Mouse (Mus musculus) left cerebral cortex, postnatal 14 days (tissue): ENCODE results near the gene Gga3. TPM values are rescaled to one million over a fixed set of nuclear protein-coding genes. Genes with fewer than 3 reads are reported as not detected.

ENCODE experiments used
- DNase-seq, 2 experiments: peaks; one replicate each; pipeline ENCODE4 v3.0.0; 2021 to 2022; ENCODE audit warnings: low spot score in 2 of 2, mixed read lengths in 1 of 2
- intact Hi-C: fragments of 180-260 bp; cut with DNase I; formaldehyde crosslinking; loops from one replicate; pipeline ENCODE4 v1.15.1; 2025
- total RNA-seq, 2 experiments: library from RNA; stranded (reverse); gene quantifications; 2 replicates each; pipeline ENCODE4 v1.2.3; 2021

Gene Gga3
- total RNA-seq, 2 experiments from 2014 or later, result 68.3 to 75.5 TPM

GRCm38 (mm10) chr11:115587984-115588383 is 15.9 kb downstream of the Gga3 start:
- DNase-seq, result no peak
- intact Hi-C loops, result loop anchor here (10.0 kb wide), 1 partner anchor 103 kb away; no protein-coding TSS in a partner anchor

- no peak for DNase-seq
- intact Hi-C loops, result loop anchor here (10.0 kb wide), 1 partner anchor 102 kb away; no protein-coding TSS in a partner anchor
Observed at GRCm38 (mm10) chr11:115586403-115586802, 17.4 kb downstream of the Gga3 start.

- DNase-seq, result no peak
- intact Hi-C loops, result loop anchor here (10.0 kb wide), 1 partner anchor 101 kb away; no protein-coding TSS in a partner anchor
Observed at GRCm38 (mm10) chr11:115585573-115586100, 18.2 kb downstream of the Gga3 start.

- DNase-seq, result no peak
- intact Hi-C loops, result loop anchor here (10.0 kb wide), 1 partner anchor 100 kb away; no protein-coding TSS in a partner anchor
Observed at GRCm38 (mm10) chr11:115584376-115585073, 19.3 kb downstream of the Gga3 start.

- intact Hi-C loops, result loop anchor here (10.0 kb wide), 1 partner anchor 98 kb away; no protein-coding TSS in a partner anchor
- DNase-seq, result no peak
Observed at GRCm38 (mm10) chr11:115582913-115583606, 20.8 kb downstream of the Gga3 start.

GRCm38 (mm10) chr11:115579080-115579479 is 24.8 kb downstream of the Gga3 start:
- intact Hi-C loops, result no loop called here
- DNase-seq, result no peak

GRCm38 (mm10) chr11:115564961-115565360 is 38.9 kb downstream of the Gga3 start:
- DNase-seq, result no peak
- intact Hi-C loops, result no loop called here

- intact Hi-C loops, result no loop called here
- peak; percentile 97 to 98 for DNase-seq
Observed at GRCm38 (mm10) chr11:115564064-115564809, 39.6 kb downstream of the Gga3 start, which contains the start of gene Nup85. TSS of gene Nup85 (plus strand) at chr11:115564434.

GRCm38 (mm10) chr11:115563406-115563805 is 40.4 kb downstream of the Gga3 start:
- intact Hi-C loops, result no loop called here

GRCm38 (mm10) chr11:115555717-115556116 is 48.1 kb downstream of the Gga3 start:
- DNase-seq, result no peak
- intact Hi-C loops, result no loop called here

More at GRCm38 (mm10) chr11:115563406-115563805, 40.4 kb downstream of the Gga3 start:
- DNase-seq, result no peak

- intact Hi-C loops, result no loop called here
- DNase-seq, result no peak
Observed at GRCm38 (mm10) chr11:115552783-115553182, 51.1 kb downstream of the Gga3 start.

GRCm38 (mm10) chr11:115543571-115543970 is 60.3 kb downstream of the Gga3 start:
- DNase-seq, result no peak
- intact Hi-C loops, result no loop called here

- intact Hi-C loops, result no loop called here
- DNase-seq, result no peak
Observed at GRCm38 (mm10) chr11:115538045-115538444, 65.8 kb downstream of the Gga3 start.

- intact Hi-C loops, result loop anchor here (2.0 kb wide), 1 partner anchor 46 kb away; the partner anchor contains the start of gene Nt5c
- peak; percentile 34 to 43 for DNase-seq
Observed at GRCm38 (mm10) chr11:115536856-115537568, 66.8 kb downstream of the Gga3 start.

GRCm38 (mm10) chr11:115536038-115536681 is 67.7 kb downstream of the Gga3 start, which contains the start of gene Sumo2:
TSS of gene Sumo2 (minus strand) at chr11:115536276.
- intact Hi-C loops, result loop anchor here (2.0 kb wide), 1 partner anchor 45 kb away; the partner anchor contains the start of gene Nt5c
- peak; percentile 99 for DNase-seq

GRCm38 (mm10) chr11:115535401-115536037 is 68.3 kb downstream of the Gga3 start:
- peak; percentile 56 to 58 for DNase-seq
- intact Hi-C loops, result loop anchor here (2.0 kb wide), 1 partner anchor 45 kb away; the partner anchor contains the start of gene Nt5c

- DNase-seq, result no peak
- intact Hi-C loops, result no loop called here
Observed at GRCm38 (mm10) chr11:115534759-115535371, 69.0 kb downstream of the Gga3 start.
